Mouse (Mus musculus) lung, embryonic 16.5 days (tissue): ENCODE measurements around the gene P2ry1. TPM values are rescaled to one million over a fixed set of nuclear protein-coding genes. Genes with fewer than 3 reads are reported as not detected.

Experiments used
- ATAC-seq: fragments of 200-750 bp; cut with Nextera tagmentation; 2 replicates; pipeline ENCODE4 v1.8.0; 2017; ENCODE audit warnings: low read depth, mild to moderate bottlenecking, moderate library complexity
- H3K27ac ChIP-seq: fragments of 300-500 bp; sonication (generic); 2 replicates; pipeline ENCODE4 v1.5.1; 2014; ENCODE audit warnings: mild to moderate bottlenecking, control low read depth, low read length
- H3K27me3 ChIP-seq: fragments of 300-500 bp; sonication (generic); 2 replicates; pipeline ENCODE4 v1.6.1; 2014; ENCODE audit warnings: low read depth, low read length, mixed read lengths; ENCODE audit not compliant: control insufficient read depth, insufficient read depth
- H3K36me3 ChIP-seq: fragments of 300-500 bp; sonication (generic); 2 replicates; pipeline ENCODE4 v1.6.1; 2014; ENCODE audit warnings: low read length; ENCODE audit not compliant: control insufficient read depth, insufficient read depth
- H3K4me1 ChIP-seq: fragments of 300-500 bp; sonication (generic); replicated peaks from 2 replicates; pipeline ENCODE4 v1.6.1; 2014; ENCODE audit warnings: low read length, mixed read lengths; ENCODE audit not compliant: control insufficient read depth, insufficient read depth
- H3K4me2 ChIP-seq: fragments of 300-500 bp; sonication (generic); 2 replicates; pipeline ENCODE4 v1.6.1; 2014; ENCODE audit warnings: low read depth, low read length, control low read depth
- H3K4me3 ChIP-seq: fragments of 300-500 bp; sonication (generic); 2 replicates; pipeline ENCODE4 v1.5.1; 2014; ENCODE audit warnings: mild to moderate bottlenecking, low read length, control low read depth
- H3K9ac ChIP-seq: fragments of 300-500 bp; sonication (generic); 2 replicates; pipeline ENCODE4 v1.6.1; 2014; ENCODE audit warnings: low read length, control low read depth
- H3K9me3 ChIP-seq: fragments of 300-500 bp; sonication (generic); 2 replicates; pipeline ENCODE4 v1.6.1; 2016; ENCODE audit warnings: low read length; ENCODE audit not compliant: control insufficient read depth
- WGBS: fragments of 180-500 bp; shearing (Covaris S2); extraction: QIAGEN DNeasy Blood & Tissue Kit; methylation state at CpG from one replicate; pipeline ENCODE4 v1.1.7; 2014; 5-methylcytosine and 5-hydroxymethylcytosine counted together
- polyA plus RNA-seq: library from polyadenylated mRNA; unstranded; fragments of >200 nt; fragmentation: Nextera tagmentation; extraction: Ambion mirVana; gene quantifications from 2 replicates; pipeline ENCODE4 v1.2.1, GENCODE M21; 2015

Gene P2ry1
- polyA plus RNA-seq, 1 experiment from 2014 or later: 5.7 TPM

- Histone ChIP-seq H3K27me3 (no peaks in the 10 kb centered on the region), H3K36me3 (no peaks in the 10 kb centered on the region), H3K27ac (no peak overlapping the region), H3K9ac (no peak overlapping the region), H3K4me3 (no peak overlapping the region), H3K9me3 (no peaks in the 10 kb centered on the region), H3K4me2 (no peak overlapping the region), H3K4me1 (no peaks in the 10 kb centered on the region)
- WGBS: 61% methylated on average over 3 of the region's 3 CpGs
- no peak for ATAC-seq
These were observed 47.5 kb downstream of the P2ry1 start for GRCm38 (mm10) chr3:61049976-61050672.
